Mouse (Mus musculus) CH12.LX (cell line): ENCODE measurements at regions not wholly inside any gene's neighbourhood (a gene's known extent, or its start where the extent isn't known, plus 50 kb on each side); places are given as distances from the start of the nearest gene placed in this dataset.

Experiments used
- E2F4 ChIP-seq: IDR thresholded peaks from 2 replicates; pipeline ENCODE4 v1.6.1; 2011; ENCODE audit warnings: low read depth, low read length, improper control_type of control experiment; ENCODE audit not compliant: insufficient replicate concordance
- ELF1 ChIP-seq: IDR thresholded peaks from 2 replicates; pipeline ENCODE4 v1.6.1; 2014; ENCODE audit warnings: low read depth, mild to moderate bottlenecking, inconsistent platforms, low read length, improper control_type of control experiment
- TCF12 ChIP-seq: IDR thresholded peaks from 2 replicates; pipeline ENCODE4 v1.6.1; 2014; ENCODE audit warnings: low read depth, mild to moderate bottlenecking, inconsistent platforms, low read length, improper control_type of control experiment
- ZMIZ1 ChIP-seq: IDR thresholded peaks from 2 replicates; pipeline ENCODE4 v1.6.1; 2012; ENCODE audit warnings: low read depth, mild to moderate bottlenecking, inconsistent platforms, low read length, improper control_type of control experiment
- ZNF384 ChIP-seq: IDR thresholded peaks from 2 replicates; pipeline ENCODE4 v1.6.1; 2012; ENCODE audit warnings: low read depth, low read length, improper control_type of control experiment, inconsistent platforms

- TF ChIP-seq ZNF384 (no peak), E2F4 (no peak), ZMIZ1 (no peak), ELF1 (no peak), TCF12 (no peak)
Observed at GRCm38 (mm10) chr10:119013758-119014157, 143.7 kb upstream of the Dyrk2 start.
